Mouse (Mus musculus) lung, postnatal 0 days (tissue): ENCODE measurements around the gene Asb3. TPM values are rescaled to one million over a fixed set of nuclear protein-coding genes. Genes with fewer than 3 reads are reported as not detected.

Source experiments
- ATAC-seq: fragments of 200-750 bp; cut with Nextera tagmentation; 2 replicates; pipeline ENCODE4 v1.8.0; 2017; ENCODE audit warnings: moderate library complexity
- DNase-seq: peaks from one replicate; pipeline ENCODE4 v3.0.0-alpha.2; 2016; ENCODE audit warnings: low spot score
- H3K27ac ChIP-seq: fragments of 300-500 bp; sonication (generic); 2 replicates; pipeline ENCODE4 v1.5.1; 2014; ENCODE audit warnings: antibody characterized with exemption, mild to moderate bottlenecking, low read length, mixed read lengths
- H3K27me3 ChIP-seq: fragments of 300-500 bp; sonication (generic); replicated peaks from 2 replicates; pipeline ENCODE4 v1.6.1; 2014; ENCODE audit warnings: low read length, mixed read lengths; ENCODE audit not compliant: insufficient read depth
- H3K36me3 ChIP-seq: fragments of 300-500 bp; sonication (generic); 2 replicates; pipeline ENCODE4 v1.6.1; 2014; ENCODE audit warnings: low read length, mixed read lengths; ENCODE audit not compliant: insufficient read depth
- H3K4me1 ChIP-seq: fragments of 300-500 bp; sonication (generic); 2 replicates; pipeline ENCODE4 v1.6.1; 2014; ENCODE audit warnings: antibody characterized with exemption, low read depth, low read length, mixed read lengths; ENCODE audit not compliant: insufficient read depth
- H3K4me2 ChIP-seq: fragments of 300-500 bp; sonication (generic); replicated peaks from 2 replicates; pipeline ENCODE4 v1.6.1; 2014; ENCODE audit warnings: low read depth, mild to moderate bottlenecking, low read length, moderate library complexity, mixed read lengths
- H3K4me3 ChIP-seq: fragments of 300-500 bp; sonication (generic); 2 replicates; pipeline ENCODE4 v1.5.1; 2014; ENCODE audit warnings: low read depth, low read length
- H3K9ac ChIP-seq: fragments of 300-500 bp; sonication (generic); replicated peaks from 2 replicates; pipeline ENCODE4 v1.6.1; 2014; ENCODE audit warnings: low read depth, mild to moderate bottlenecking
- H3K9me3 ChIP-seq: fragments of 300-500 bp; sonication (generic); 2 replicates; pipeline ENCODE4 v1.6.1; 2016; ENCODE audit warnings: low read length, mixed read lengths
- CTCF ChIP-seq: IDR thresholded peaks from 2 replicates; pipeline ENCODE4 v1.5.1; 2016; ENCODE audit warnings: antibody characterized with exemption, mild to moderate bottlenecking
- EP300 ChIP-seq: IDR thresholded peaks from 2 replicates; pipeline ENCODE4 v1.6.1; 2016; ENCODE audit warnings: antibody characterized with exemption, mild to moderate bottlenecking, control low read depth
- WGBS: fragments of 180-500 bp; shearing (Covaris S2); extraction: QIAGEN DNeasy Blood & Tissue Kit; methylation state at CpG from one replicate; pipeline ENCODE4 v1.1.7; 2014; 5-methylcytosine and 5-hydroxymethylcytosine counted together
- polyA plus RNA-seq: library from polyadenylated mRNA; unstranded; fragments of >200 nt; fragmentation: Nextera tagmentation; extraction: Ambion mirVana; gene quantifications from 2 replicates; pipeline ENCODE4 v1.2.1, GENCODE M21; 2015

Asb3 gene
- polyA plus RNA-seq, 1 experiment from 2014 or later, result 17.4 TPM

GRCm38 (mm10) chr11:30952829-30953228, 67.6 kb downstream of the Asb3 start:
- peak overlapping the region; percentile 71; the same call in 1 of the 2 replicates for H3K9ac ChIP-seq
- ATAC-seq (no peak), DNase-seq (no peak)
- no peaks in the 10 kb centered on the region for H3K9me3 ChIP-seq
- no peak overlapping the region for H3K27ac ChIP-seq
- H3K36me3 ChIP-seq, result no peaks in the 10 kb centered on the region
- H3K4me3 ChIP-seq, result 0 out of 2 replicates have a peak overlapping the region, but pooled peaks have one; percentile 69
- H3K4me2 ChIP-seq, result peak overlapping the region; percentile 67
- WGBS, result 33% methylated on average over 5 of the region's 5 CpGs
- H3K4me1 ChIP-seq, result peaks cover 8% of the 10 kb centered on the region; the same call in 1 of the 2 replicates
- TF ChIP-seq CTCF, result no peak
- no peak for TF ChIP-seq EP300
- H3K27me3 ChIP-seq, result no peaks in the 10 kb centered on the region

- 1% methylated on average over 28 of the region's 32 CpGs for WGBS
- Histone ChIP-seq H3K36me3 (no peaks in the 10 kb centered on the region), H3K4me3 (peak overlapping the region; percentile 69), H3K27ac (peak overlapping the region; percentile 85), H3K9ac (peak overlapping the region; percentile 71), H3K4me2 (peak overlapping the region; percentile 67), H3K4me1 (peaks cover 8% of the 10 kb centered on the region; the same call in 1 of the 2 replicates), H3K27me3 (no peaks in the 10 kb centered on the region), H3K9me3 (no peaks in the 10 kb centered on the region)
- DNase-seq (peak; percentile 52), ATAC-seq (peak; percentile 77)
- TF ChIP-seq CTCF, result no peak
- TF ChIP-seq EP300, result no peak
Observed at GRCm38 (mm10) chr11:30953469-30954154, 68.4 kb downstream of the Asb3 start.

- Histone ChIP-seq H3K9ac (peak within 1 kb of the TSS; percentile 78), H3K9me3 (no peaks in the 10 kb centered on the region), H3K27ac (peak within 1 kb of the TSS; percentile 85), H3K4me2 (peak within 1 kb of the TSS; percentile 67), H3K36me3 (no peaks in the 10 kb centered on the region), H3K27me3 (no peaks in the 10 kb centered on the region), H3K4me1 (peaks cover 8% of the 10 kb centered on the region; the same call in 1 of the 2 replicates), H3K4me3 (peak within 1 kb of the TSS; percentile 69)
- DNase-seq, result peak; percentile 96
- TF ChIP-seq EP300, result no peak
- peak; percentile 41 for TF ChIP-seq CTCF
- WGBS, result 0% methylated on average over 37 of the region's 40 CpGs
- ATAC-seq, result peak; percentile 99
Observed at GRCm38 (mm10) chr11:30954279-30954725, 69.1 kb downstream of the Asb3 start, which contains the start of gene Erlec1. Gene Erlec1, minus strand, starts transcription at chr11:30954335.

GRCm38 (mm10) chr11:30985237-30985636, 100.0 kb downstream of the Asb3 start:
- Histone ChIP-seq H3K4me2 (peak overlapping the region; percentile 76; the same call in 1 of the 2 replicates), H3K4me1 (peaks cover 4% of the 10 kb centered on the region; the same call in 1 of the 2 replicates), H3K27me3 (no peaks in the 10 kb centered on the region), H3K4me3 (no peak overlapping the region), H3K9me3 (no peaks in the 10 kb centered on the region), H3K27ac (no peak overlapping the region), H3K9ac (no peak overlapping the region), H3K36me3 (no peaks in the 10 kb centered on the region)
- DNase-seq, result no peak
- 34% methylated on average over 2 of the region's 2 CpGs for WGBS
- no peak for TF ChIP-seq EP300
- no peak for TF ChIP-seq CTCF
- no peak for ATAC-seq

- Histone ChIP-seq H3K36me3 (no peaks in the 10 kb centered on the region), H3K4me2 (peak within 1 kb of the TSS; percentile 76), H3K4me1 (peaks cover 4% of the 10 kb centered on the region; the same call in 1 of the 2 replicates), H3K27me3 (no peaks in the 10 kb centered on the region), H3K9ac (peak within 1 kb of the TSS; percentile 66), H3K27ac (peak within 1 kb of the TSS; percentile 85), H3K9me3 (no peaks in the 10 kb centered on the region), H3K4me3 (peak within 1 kb of the TSS; percentile 63)
- ATAC-seq (peak; percentile 98), DNase-seq (peak; percentile 96)
- WGBS, result 1% methylated on average over 22 of the region's 22 CpGs
- TF ChIP-seq EP300 (no peak), CTCF (no peak)
Observed at GRCm38 (mm10) chr11:30985877-30986624, 100.8 kb downstream of the Asb3 start, which contains the start of gene Chac2. Gene Chac2, minus strand, starts transcription at chr11:30986350.

- H3K9ac ChIP-seq, result peak overlapping the region; percentile 66
Observed at GRCm38 (mm10) chr11:30986625-30987017, 101.4 kb downstream of the Asb3 start.

More at GRCm38 (mm10) chr11:30986625-30987017, 101.4 kb downstream of the Asb3 start:
- DNase-seq (no peak), ATAC-seq (peak; percentile 61)
- 0% methylated on average over 2 of the region's 2 CpGs for WGBS
- H3K27me3 ChIP-seq, result no peaks in the 10 kb centered on the region
- H3K4me3 ChIP-seq, result peak overlapping the region; percentile 63
- peak overlapping the region; percentile 85 for H3K27ac ChIP-seq
- H3K4me1 ChIP-seq, result peaks cover 4% of the 10 kb centered on the region; the same call in 1 of the 2 replicates
- peak overlapping the region; percentile 76 for H3K4me2 ChIP-seq
- no peak for TF ChIP-seq EP300
- TF ChIP-seq CTCF, result no peak
- no peaks in the 10 kb centered on the region for H3K36me3 ChIP-seq
- H3K9me3 ChIP-seq, result no peaks in the 10 kb centered on the region
